In the genomic region with DNA sequence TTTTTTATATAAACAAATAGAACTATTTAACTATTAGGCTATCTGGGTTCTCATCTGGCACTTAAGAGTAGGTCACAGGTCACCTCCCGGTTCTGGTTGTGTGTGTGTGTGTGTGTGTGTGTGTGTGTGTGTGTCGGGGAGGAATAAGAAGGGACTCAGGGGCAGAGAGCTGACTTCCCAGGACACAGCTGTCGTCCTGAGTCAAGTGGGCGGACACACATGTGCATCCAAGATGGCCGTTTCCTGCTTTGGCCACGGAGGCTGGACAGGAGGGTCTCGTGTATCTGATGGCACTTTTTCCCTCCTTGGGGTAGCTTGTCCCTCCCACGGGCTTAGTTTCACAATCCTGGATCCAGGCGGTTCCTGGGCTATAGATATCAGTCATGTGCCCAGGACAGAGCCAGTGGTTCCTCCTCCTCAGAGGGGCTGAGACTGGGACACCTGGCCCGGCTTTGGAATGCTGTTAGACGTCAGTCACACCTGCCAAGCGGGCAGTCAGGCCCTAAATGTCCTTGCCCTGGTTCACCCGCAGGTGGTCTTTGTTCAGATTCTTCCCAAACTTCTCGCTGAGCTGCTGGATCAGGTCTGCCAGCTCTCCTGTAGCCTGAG, we compare ENCODE assay signal across 20 mouse cellular contexts. TPM values are rescaled to one million over a fixed set of nuclear protein-coding genes. Genes with fewer than 3 reads are reported as not detected.
DNase-seq lines count a peak whose midpoint lies in the region; ATAC-seq lines count a peak whose summit lies in the region.
"Had no signal": no experiment of that assay in that cellular context is flagged by ENCODE, and none has a peak within 500 bp of the region (broad histone marks: within the 10 kb centered on the region; RNA-seq: fewer than 3 reads in every experiment).

No protein-coding gene starts in this region.

- peak overlapping the region; percentile 59; the same call in 1 of the 2 replicates for H3K27ac ChIP-seq in hindbrain, embryonic 10.5 days
- H3K27ac ChIP-seq in hindbrain, embryonic 16.5 days (ENCODE audit: low read depth, low read length) = no peak overlapping the region
- H3K27ac ChIP-seq in midbrain, embryonic 10.5 days (replicated peaks) = peak overlapping the region; percentile 61; the same call in 1 of the 2 replicates
- H3K27ac ChIP-seq in midbrain, embryonic 11.5 days (ENCODE audit: low read depth, low read length) = no peak overlapping the region
- H3K27ac ChIP-seq in forebrain, embryonic 15.5 days (replicated peaks) = peak overlapping the region; percentile 78
- peak overlapping the region; percentile 87 for H3K27ac ChIP-seq in midbrain, embryonic 16.5 days (ENCODE audit: low read length)
- H3K27ac ChIP-seq: limb, embryonic 15.5 days; liver, embryonic 15.5 days; macrophage had no signal

- H3K4me1 ChIP-seq in hindbrain, embryonic 10.5 days (replicated peaks) = peaks cover 44% of the 10 kb centered on the region
- peaks cover 9% of the 10 kb centered on the region for H3K4me1 ChIP-seq in hindbrain, embryonic 16.5 days (ENCODE audit: control insufficient read depth, insufficient read depth, low read depth, low read length)
- H3K4me1 ChIP-seq in midbrain, embryonic 10.5 days = peaks cover 44% of the 10 kb centered on the region
- H3K4me1 ChIP-seq in midbrain, embryonic 11.5 days (ENCODE audit: control insufficient read depth, insufficient read depth, low read length) = peaks cover 22% of the 10 kb centered on the region
- peaks cover 39% of the 10 kb centered on the region for H3K4me1 ChIP-seq in forebrain, embryonic 15.5 days
- peaks cover 32% of the 10 kb centered on the region for H3K4me1 ChIP-seq in midbrain, embryonic 16.5 days (ENCODE audit: control insufficient read depth, insufficient read depth, low read length)
- H3K4me1 ChIP-seq: liver, embryonic 15.5 days had no signal

- H3K4me3 ChIP-seq in hindbrain, embryonic 10.5 days = no peak overlapping the region
- no peak overlapping the region for H3K4me3 ChIP-seq in hindbrain, embryonic 16.5 days (ENCODE audit: low read length)
- H3K4me3 ChIP-seq in midbrain, embryonic 10.5 days = no peak overlapping the region
- no peak overlapping the region for H3K4me3 ChIP-seq in midbrain, embryonic 11.5 days (ENCODE audit: low read depth, low read length)
- H3K4me3 ChIP-seq in forebrain, embryonic 15.5 days = no peak overlapping the region
- H3K4me3 ChIP-seq in midbrain, embryonic 16.5 days (ENCODE audit: low read depth, low read length) = no peak overlapping the region
- H3K4me3 ChIP-seq: heart, embryonic 12.5 days; layer of hippocampus, adult 2 months; limb, embryonic 15.5 days; liver, embryonic 15.5 days; neural tube, embryonic 15.5 days had no signal

- H3K27me3 ChIP-seq in hindbrain, embryonic 10.5 days (ENCODE audit: insufficient read depth, poor library complexity, severe bottlenecking) = 0 out of 2 replicates have a peak, but pooled peaks cover 4% of the 10 kb centered on the region
- H3K27me3 ChIP-seq in hindbrain, embryonic 16.5 days (replicated peaks; ENCODE audit: control insufficient read depth, insufficient read depth, low read length) = no peaks in the 10 kb centered on the region
- peaks cover 7% of the 10 kb centered on the region for H3K27me3 ChIP-seq in midbrain, embryonic 10.5 days (ENCODE audit: low read depth, poor library complexity, severe bottlenecking)
- no peaks in the 10 kb centered on the region for H3K27me3 ChIP-seq in midbrain, embryonic 11.5 days (ENCODE audit: control insufficient read depth, insufficient read depth, low read length)
- no peaks in the 10 kb centered on the region for H3K27me3 ChIP-seq in forebrain, embryonic 15.5 days
- H3K27me3 ChIP-seq in midbrain, embryonic 16.5 days (ENCODE audit: control insufficient read depth, insufficient read depth, low read depth, low read length) = 0 out of 2 replicates have a peak, but pooled peaks cover 2% of the 10 kb centered on the region
- H3K27me3 ChIP-seq: heart, embryonic 12.5 days; limb, embryonic 15.5 days; liver, embryonic 15.5 days; neural tube, embryonic 15.5 days had no signal

- H3K4me2 ChIP-seq in hindbrain, embryonic 16.5 days (ENCODE audit: low read length) = no peak overlapping the region
- no peak overlapping the region for H3K4me2 ChIP-seq in midbrain, embryonic 11.5 days
- no peak overlapping the region for H3K4me2 ChIP-seq in forebrain, embryonic 15.5 days (replicated peaks)
- H3K4me2 ChIP-seq in midbrain, embryonic 16.5 days (ENCODE audit: low read length) = no peak overlapping the region
- H3K4me2 ChIP-seq: heart, embryonic 12.5 days; limb, embryonic 15.5 days; liver, embryonic 15.5 days; neural tube, embryonic 15.5 days had no signal

- WGBS in hindbrain, embryonic 10.5 days = 55% methylated on average over 14 of the region's 14 CpGs
- 64% methylated on average over 14 of the region's 14 CpGs for WGBS in hindbrain, embryonic 16.5 days
- WGBS in midbrain, embryonic 10.5 days = 60% methylated on average over 14 of the region's 14 CpGs
- 61% methylated on average over 14 of the region's 14 CpGs for WGBS in midbrain, embryonic 11.5 days
- WGBS in forebrain, embryonic 15.5 days = 68% methylated on average over 14 of the region's 14 CpGs
- 62% methylated on average over 14 of the region's 14 CpGs for WGBS in midbrain, embryonic 16.5 days

- ATAC-seq in hindbrain, embryonic 16.5 days = no peak
- no peak for ATAC-seq in midbrain, embryonic 11.5 days (ENCODE audit: low FRiP score)
- no peak for ATAC-seq in forebrain, embryonic 15.5 days (replicated peaks)
- no peak for ATAC-seq in midbrain, embryonic 16.5 days
- no peak for ATAC-seq in inflammation-experienced regulatory T-cells, adult 6 months

- DNase-seq in hindbrain, embryonic 10.5 days (ENCODE audit: low spot score) = no peak
- DNase-seq in midbrain, embryonic 10.5 days (ENCODE audit: low spot score) = no peak
- no peak for DNase-seq in midbrain, embryonic 11.5 days (ENCODE audit: low spot score, missing footprints)
- DNase-seq in spleen, postnatal 36 days (ENCODE audit: low spot score in 2 of 2) = no peak
- DNase-seq: cerebellum, adult 18-20 months; cerebellum, postnatal 25 days; heart, postnatal 14 days; kidney, postnatal 14 days; layer of hippocampus, postnatal 36 days; right cerebral cortex, postnatal 25 days had no signal

- H3K9ac ChIP-seq in hindbrain, embryonic 16.5 days (ENCODE audit: low read depth, low read length) = no peak overlapping the region
- no peak overlapping the region for H3K9ac ChIP-seq in midbrain, embryonic 11.5 days (ENCODE audit: low read length)
- no peak overlapping the region for H3K9ac ChIP-seq in forebrain, embryonic 15.5 days (replicated peaks)
- H3K9ac ChIP-seq in midbrain, embryonic 16.5 days (ENCODE audit: low read depth, low read length) = no peak overlapping the region
- H3K9ac ChIP-seq: heart, embryonic 12.5 days; limb, embryonic 15.5 days; liver, embryonic 15.5 days; neural tube, embryonic 15.5 days had no signal

- no peaks in the 10 kb centered on the region for H3K9me3 ChIP-seq in hindbrain, embryonic 10.5 days
- H3K9me3 ChIP-seq in hindbrain, embryonic 16.5 days (ENCODE audit: control insufficient read depth, low read length) = no peaks in the 10 kb centered on the region
- no peaks in the 10 kb centered on the region for H3K9me3 ChIP-seq in midbrain, embryonic 10.5 days (replicated peaks)
- H3K9me3 ChIP-seq in midbrain, embryonic 11.5 days (ENCODE audit: control insufficient read depth, low read length) = no peaks in the 10 kb centered on the region
- H3K9me3 ChIP-seq in forebrain, embryonic 15.5 days = no peaks in the 10 kb centered on the region
- no peaks in the 10 kb centered on the region for H3K9me3 ChIP-seq in midbrain, embryonic 16.5 days (replicated peaks; ENCODE audit: control insufficient read depth, low read length, poor library complexity, severe bottlenecking)
- H3K9me3 ChIP-seq: limb, embryonic 15.5 days; liver, embryonic 15.5 days; neural tube, embryonic 15.5 days had no signal

- no peaks in the 10 kb centered on the region for H3K36me3 ChIP-seq in hindbrain, embryonic 10.5 days
- H3K36me3 ChIP-seq in hindbrain, embryonic 16.5 days (ENCODE audit: control insufficient read depth, insufficient read depth, low read length) = no peaks in the 10 kb centered on the region
- H3K36me3 ChIP-seq in midbrain, embryonic 10.5 days = no peaks in the 10 kb centered on the region
- no peaks in the 10 kb centered on the region for H3K36me3 ChIP-seq in midbrain, embryonic 11.5 days (ENCODE audit: control insufficient read depth, insufficient read depth, low read length)
- no peaks in the 10 kb centered on the region for H3K36me3 ChIP-seq in forebrain, embryonic 15.5 days
- H3K36me3 ChIP-seq in midbrain, embryonic 16.5 days (ENCODE audit: control insufficient read depth, insufficient read depth, low read length) = no peaks in the 10 kb centered on the region
- H3K36me3 ChIP-seq: heart, embryonic 12.5 days; limb, embryonic 15.5 days; liver, embryonic 15.5 days; neural tube, embryonic 15.5 days had no signal

RNA-seq across cellular contexts. Expression of gene Gm45623, which starts 19.7 kb away (rescaled TPM):
- 0.21 TPM in 1 of 2 replicates, not detected in the other for polyA plus RNA-seq in hindbrain, embryonic 10.5 days (2016; fragmentation: Nextera tagmentation; extraction: Ambion mirVana)
- polyA plus RNA-seq in hindbrain, embryonic 16.5 days (2015; fragmentation: Nextera tagmentation; extraction: Ambion mirVana) = 2.5 and 2.8 TPM in 2 replicates
- not detected in 2 replicates for polyA plus RNA-seq in midbrain, embryonic 10.5 days (2016; fragmentation: Nextera tagmentation; extraction: Ambion mirVana)
- not detected in 2 replicates for polyA plus RNA-seq in midbrain, embryonic 11.5 days (2014; fragmentation: Nextera tagmentation; extraction: Ambion mirVana)
- polyA plus RNA-seq in forebrain, embryonic 15.5 days (2015; fragmentation: Nextera tagmentation; extraction: Ambion mirVana) = 0.74 and 0.98 TPM in 2 replicates
- 3.0 and 4.5 TPM in 2 replicates for polyA plus RNA-seq in midbrain, embryonic 16.5 days (2015; fragmentation: Nextera tagmentation; extraction: Ambion mirVana)
- not detected for polyA plus RNA-seq in inflammation-experienced regulatory T-cells, adult 6 months (2017; shearing (Covaris generic))
- polyA plus RNA-seq: liver, embryonic 15.5 days; macrophage had no signal

Comparison
In these comparisons a context has a peak if more than half of its experiments do, and no peak if none do; other contexts are left out.
1. H3K27ac ChIP-seq: peak in hindbrain, embryonic 10.5 days (single experiment), midbrain, embryonic 10.5 days (single experiment), forebrain, embryonic 15.5 days (single experiment) and midbrain, embryonic 16.5 days (single experiment); none in hindbrain, embryonic 16.5 days (single experiment) and midbrain, embryonic 11.5 days (single experiment).